Mouse (Mus musculus): ENCODE results near the gene Mapkapk2.

Mapkapk2 gene

DNA sequence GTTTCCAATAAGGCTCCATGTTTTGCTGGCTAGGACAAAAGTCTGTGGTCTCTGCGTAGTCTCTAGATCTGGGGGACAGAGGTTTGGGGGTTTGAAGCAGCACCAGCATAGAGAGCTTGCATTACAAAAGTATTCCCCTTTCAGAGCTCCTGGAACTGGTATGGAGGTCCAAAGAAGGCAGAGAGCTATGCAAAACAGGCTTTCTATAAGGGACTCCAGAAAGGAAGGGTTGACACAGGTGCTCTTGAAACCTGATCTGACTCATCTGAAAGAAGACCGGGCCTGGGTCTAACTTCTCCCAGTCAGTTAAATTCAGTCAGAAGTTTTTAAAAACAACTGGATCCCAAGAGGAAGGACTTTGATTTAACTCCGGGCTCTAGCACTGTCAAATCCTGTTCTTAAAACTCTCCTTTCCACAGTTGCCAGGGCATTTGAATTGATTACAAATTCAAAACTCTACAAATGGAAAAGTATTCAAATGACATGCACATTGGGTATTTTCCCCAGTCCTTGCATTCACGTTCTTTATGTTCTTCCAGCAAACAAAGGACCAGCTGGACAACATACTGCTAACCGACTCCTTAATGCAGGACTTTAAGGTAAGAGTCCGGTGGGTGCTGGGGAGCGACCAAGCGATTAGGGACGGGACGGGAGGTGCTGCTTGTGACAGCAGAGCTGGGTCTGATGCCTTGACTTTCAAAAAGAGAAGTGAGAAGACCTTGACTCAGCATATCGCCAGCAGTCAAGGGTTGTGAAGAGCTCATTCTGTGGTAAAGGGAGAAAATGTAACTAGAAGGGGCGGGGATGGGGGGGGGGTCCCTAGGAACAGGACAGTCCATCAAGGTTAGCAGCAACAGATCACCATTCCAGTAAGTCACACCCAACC is 77.0 kb downstream of the Mapkapk2 start:
- DNase-seq (ENCODE audit: low spot score) = no peak

DNA sequence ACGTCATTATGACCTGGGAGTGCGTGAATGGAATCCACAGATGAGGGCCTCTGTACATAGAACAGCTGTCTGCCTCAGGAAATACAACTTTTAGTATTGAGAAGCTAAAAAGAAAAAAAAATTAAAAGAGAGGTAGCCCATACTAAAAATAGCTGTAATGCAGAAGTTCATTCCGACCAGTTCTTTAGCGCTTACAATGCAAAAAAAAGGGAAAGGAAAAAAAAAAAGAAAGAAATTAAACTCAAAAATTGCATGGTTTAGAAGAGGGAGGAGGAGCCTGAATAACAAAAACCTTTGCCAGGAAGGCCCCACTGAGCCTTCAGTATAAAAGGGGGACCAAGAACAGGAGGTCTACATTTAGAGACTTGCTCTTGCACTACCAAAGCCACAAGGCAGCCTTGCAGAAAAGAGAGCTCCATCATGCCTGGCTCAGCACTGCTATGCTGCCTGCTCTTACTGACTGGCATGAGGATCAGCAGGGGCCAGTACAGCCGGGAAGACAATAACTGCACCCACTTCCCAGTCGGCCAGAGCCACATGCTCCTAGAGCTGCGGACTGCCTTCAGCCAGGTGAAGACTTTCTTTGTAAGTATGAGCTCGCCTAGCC is 78.0 kb downstream of the Mapkapk2 start, which contains the start of gene Il10:
Gene Il10 (plus strand): TSS at position 354 of the 607 bp plus-strand sequence.
- no peak for DNase-seq (ENCODE audit: low spot score)

DNA sequence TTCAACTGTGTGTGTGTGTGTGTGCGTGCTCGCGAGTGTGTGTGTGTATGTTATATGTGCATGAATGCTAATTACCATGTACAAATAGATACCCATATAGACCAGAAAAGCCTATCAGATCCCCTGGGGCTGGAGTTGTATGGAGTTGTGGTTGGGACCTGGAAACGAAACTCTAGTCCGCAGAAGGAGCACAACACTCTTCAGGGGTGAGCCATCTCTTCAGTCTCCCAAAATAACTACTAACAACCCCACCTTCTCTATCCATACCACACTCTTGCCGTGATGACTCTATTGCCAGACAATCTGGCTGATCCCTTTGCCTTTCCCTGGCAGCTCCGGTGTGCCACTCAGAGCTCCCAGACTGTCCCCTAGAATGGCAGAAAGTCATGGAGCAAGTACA is 81.7 kb downstream of the Mapkapk2 start:
- DNase-seq (ENCODE audit: low spot score) = no peak

DNA sequence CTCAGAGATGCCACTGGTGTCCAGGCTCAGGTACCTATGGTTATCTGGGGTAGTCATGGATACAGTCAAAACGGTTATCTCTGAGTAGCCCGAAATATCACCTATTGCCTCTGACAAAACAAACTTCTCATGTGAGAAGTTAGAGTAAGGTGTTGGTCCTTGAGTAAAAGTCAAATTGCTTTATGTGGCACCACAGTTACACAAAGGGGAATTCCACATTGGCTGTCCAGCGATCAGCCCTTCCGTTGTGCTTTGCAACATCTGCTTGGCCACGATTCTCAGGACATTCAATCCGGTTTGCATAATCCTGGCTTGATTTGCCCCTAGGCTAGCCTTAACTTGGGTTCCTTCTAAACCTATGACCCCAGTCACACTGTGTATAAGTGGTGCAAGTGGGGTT is 82.3 kb downstream of the Mapkapk2 start:
- DNase-seq (ENCODE audit: low spot score) = no peak

DNA sequence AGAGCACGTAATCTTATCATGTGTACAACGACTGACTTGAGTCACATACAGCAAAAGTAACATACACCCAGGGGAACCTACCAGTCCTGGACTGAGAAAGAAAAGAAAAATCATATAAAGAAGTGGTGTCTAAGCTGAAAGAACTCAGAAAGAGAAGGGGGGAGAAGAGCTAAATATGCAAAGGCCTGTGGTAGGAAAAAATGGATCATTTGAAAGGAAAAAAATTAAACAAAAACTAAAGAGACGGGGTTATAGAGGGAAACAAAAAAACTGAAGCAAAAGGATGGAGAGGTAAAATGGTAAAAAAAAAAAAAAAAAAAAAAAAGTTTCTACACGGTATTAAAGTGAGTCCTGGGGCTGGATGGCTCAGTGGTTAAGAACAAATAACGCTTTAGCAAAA is 83.7 kb downstream of the Mapkapk2 start:
- DNase-seq (ENCODE audit: low spot score) = no peak

DNA sequence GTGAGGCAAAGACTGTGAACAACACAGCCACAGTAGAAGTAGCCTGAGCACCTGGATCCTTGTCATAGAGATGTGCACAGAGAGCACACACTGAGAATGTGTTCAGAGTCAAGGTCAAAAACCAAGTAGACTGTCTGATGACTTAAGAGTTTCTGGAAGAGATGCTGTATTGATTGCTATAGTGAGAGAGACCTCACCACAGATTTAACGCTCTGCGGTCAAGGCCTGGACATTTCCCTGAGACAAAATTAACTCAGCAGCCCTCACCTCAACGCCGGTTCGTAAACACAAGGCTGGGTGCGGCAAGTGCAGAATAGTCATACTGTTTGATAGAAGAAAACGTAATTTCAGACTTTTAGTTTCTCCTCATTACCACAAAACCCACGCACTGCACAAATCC is 85.1 kb downstream of the Mapkapk2 start:
- DNase-seq (ENCODE audit: low spot score) = no peak

DNA sequence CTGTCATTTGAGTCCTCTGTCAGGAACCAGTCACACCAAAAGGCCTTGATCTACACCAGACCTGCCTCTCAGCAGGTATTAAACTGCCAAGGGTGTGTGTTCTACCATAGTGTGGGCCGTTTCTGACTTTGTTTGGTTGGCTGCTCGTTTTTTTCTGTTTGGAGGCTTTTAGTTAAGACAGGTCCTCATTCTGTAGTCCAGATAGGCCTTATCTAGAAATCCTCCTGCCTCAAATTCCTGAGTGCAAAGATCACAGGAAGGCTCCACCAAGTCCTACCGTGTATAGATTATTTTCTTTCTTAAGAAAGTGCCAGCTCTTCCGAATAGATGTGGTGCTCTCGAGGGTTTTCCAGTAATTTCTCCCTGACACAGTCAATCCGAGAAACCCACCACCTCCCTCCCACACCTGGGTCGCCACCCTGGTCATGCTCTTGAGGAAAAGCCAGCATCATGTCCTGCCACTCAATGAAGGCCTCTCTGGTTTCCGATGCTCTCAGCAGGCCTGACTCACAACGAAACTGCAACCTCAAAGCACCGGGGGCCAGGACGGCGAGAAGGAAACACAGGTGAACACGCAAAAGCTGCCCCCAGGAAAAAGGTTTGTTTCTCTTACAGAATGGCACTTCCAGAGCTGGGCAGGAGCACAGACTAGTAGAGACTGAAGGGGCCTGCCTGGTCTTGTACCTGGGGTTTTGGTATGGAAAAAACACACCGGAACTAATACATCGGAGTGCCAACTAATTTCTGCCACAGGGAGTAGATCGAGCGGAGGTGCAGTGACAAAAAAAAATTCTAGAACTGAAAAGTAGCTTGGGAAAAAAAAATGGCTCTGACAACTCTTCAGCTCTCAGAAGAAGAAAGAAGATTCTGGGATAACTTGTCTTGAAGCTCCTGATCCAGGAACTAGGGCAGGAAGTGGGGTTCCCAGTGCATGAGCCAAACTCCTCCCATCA is 87.1 kb downstream of the Mapkapk2 start:
- DNase-seq (ENCODE audit: low spot score) = no peak

DNA sequence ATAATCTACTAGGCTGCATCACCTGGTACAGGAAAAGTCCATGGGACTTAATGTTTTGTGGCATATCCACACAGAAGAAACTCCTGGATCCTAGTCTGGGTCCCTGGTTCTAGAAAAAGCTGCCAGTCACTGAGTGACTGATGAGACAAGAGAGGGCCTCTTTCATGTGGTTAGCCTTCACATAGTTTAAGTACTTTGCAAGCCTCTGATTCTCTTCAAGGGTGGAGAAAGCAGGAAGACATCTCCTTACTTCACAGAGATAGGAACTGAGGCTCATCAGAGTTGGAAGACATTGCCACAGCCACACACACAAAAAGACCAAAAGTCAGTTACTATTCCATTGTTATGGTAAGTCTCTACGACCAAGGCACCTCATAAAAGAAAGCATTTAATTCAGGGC is 91.6 kb downstream of the Mapkapk2 start:
- no peak for DNase-seq (ENCODE audit: low spot score)

Data from adipocyte (in vitro differentiated cells).